Mouse (Mus musculus): Measurements from ENCODE around the gene Gm28710. TPM values are rescaled to one million over a fixed set of nuclear protein-coding genes. Genes with fewer than 3 reads are reported as not detected.

Gene Gm28710
- not detected in 2 replicates for polyA plus RNA-seq (2012; rRNA removed)
- polyA plus RNA-seq (2014; fragmentation: Nextera tagmentation; extraction: Ambion mirVana), result not detected in 2 replicates

DNA sequence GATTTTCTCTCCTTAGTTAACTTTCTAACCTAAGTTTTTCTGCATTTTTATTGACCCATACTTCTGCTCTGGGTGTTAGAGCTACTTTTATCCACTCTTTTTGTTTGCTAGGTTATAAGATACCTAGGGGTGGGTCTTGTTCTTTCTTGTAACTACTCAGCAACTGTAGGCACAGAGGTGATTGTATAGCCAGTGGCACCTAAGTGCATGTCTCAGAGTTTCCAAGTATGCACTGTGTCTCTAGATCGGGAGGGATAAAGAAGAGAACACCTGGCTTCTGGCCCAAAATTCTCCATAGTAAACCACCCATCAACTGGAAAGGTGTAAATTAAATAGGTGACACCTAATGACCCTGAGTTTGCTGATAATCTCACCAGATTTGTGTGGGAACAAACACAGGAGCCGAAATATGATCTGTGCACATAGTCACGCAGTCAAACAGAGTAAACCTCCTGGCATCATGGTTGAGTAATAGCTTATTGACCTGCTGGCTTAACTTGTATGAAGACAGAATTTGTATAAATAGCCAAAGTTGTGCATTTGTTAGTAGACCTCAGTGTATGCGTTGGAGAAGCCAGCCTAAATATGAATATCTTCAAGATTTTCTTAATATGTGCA lies at the start of gene Gm28710:
Gene Gm28710 (plus strand): TSS at position 568 of the 618 bp plus-strand sequence.
- Histone ChIP-seq H3K27me3 (ENCODE audit: control insufficient read depth, insufficient read depth, low read length) (no peaks in the 10 kb centered on the region), H3K4me2 (ENCODE audit: low read depth) (no peak within 1 kb of the TSS), H3K9me3 (ENCODE audit: control insufficient read depth, low read length) (no peaks in the 10 kb centered on the region), H3K9ac (replicated peaks) (no peak within 1 kb of the TSS), H3K27ac (no peak within 1 kb of the TSS), H3K4me3 (ENCODE audit: insufficient read depth in 1 of 2, low read depth in 2 of 2, low read length in 2 of 2) (no peak within 1 kb of the TSS), H3K4me1 (replicated peaks; ENCODE audit: control insufficient read depth in 2 of 2, insufficient read depth in 2 of 2, low read length in 1 of 2) (no peaks in the 10 kb centered on the region), H3K36me3 (replicated peaks; ENCODE audit: control insufficient read depth, insufficient read depth, low read depth) (no peaks in the 10 kb centered on the region)
- WGBS (ENCODE audit: insufficient replicate concordance), result 71% methylated on average over 4 of the region's 4 CpGs
- no peak for DNase-seq (ENCODE audit: low read depth in 3 of 3, low spot score in 3 of 3)
- ATAC-seq (ENCODE audit: insufficient read depth), result no peak
- TF ChIP-seq CTCF (IDR thresholded peaks at IDR 0.05; ENCODE audit: low read depth) (no peak), EP300 (IDR thresholded peaks at IDR 0.05; ENCODE audit: low read depth) (no peak)

GRCm38 (mm10) chr5:16777176-16777575 lies 14.4 kb upstream of the Gm28710 start:
- H3K4me1 ChIP-seq (replicated peaks; ENCODE audit: control insufficient read depth in 2 of 2, insufficient read depth in 2 of 2, low read length in 1 of 2), result no peaks in the 10 kb centered on the region
- H3K27ac ChIP-seq, result no peak overlapping the region
- ATAC-seq (ENCODE audit: insufficient read depth), result no peak
- H3K36me3 ChIP-seq (replicated peaks; ENCODE audit: control insufficient read depth, insufficient read depth, low read depth), result no peaks in the 10 kb centered on the region
- TF ChIP-seq EP300 (IDR thresholded peaks at IDR 0.05; ENCODE audit: low read depth) (no peak), CTCF (IDR thresholded peaks at IDR 0.05; ENCODE audit: low read depth) (no peak)
- 40% methylated on average over 2 of the region's 2 CpGs for WGBS (ENCODE audit: insufficient replicate concordance)
- H3K4me3 ChIP-seq (ENCODE audit: insufficient read depth in 1 of 2, low read depth in 2 of 2, low read length in 2 of 2), result no peak overlapping the region
- H3K9ac ChIP-seq (replicated peaks), result no peak overlapping the region
- DNase-seq (ENCODE audit: low read depth in 3 of 3, low spot score in 3 of 3), result no peak
- H3K4me2 ChIP-seq (ENCODE audit: low read depth), result no peak overlapping the region
- H3K27me3 ChIP-seq (ENCODE audit: control insufficient read depth, insufficient read depth, low read length), result no peaks in the 10 kb centered on the region
- no peaks in the 10 kb centered on the region for H3K9me3 ChIP-seq (ENCODE audit: control insufficient read depth, low read length)

GRCm38 (mm10) chr5:16778610-16779172 lies 12.9 kb upstream of the Gm28710 start:
- H3K9ac ChIP-seq (replicated peaks), result no peak overlapping the region
- H3K36me3 ChIP-seq (replicated peaks; ENCODE audit: control insufficient read depth, insufficient read depth, low read depth), result no peaks in the 10 kb centered on the region
- TF ChIP-seq CTCF (IDR thresholded peaks at IDR 0.05; ENCODE audit: low read depth) (no peak), EP300 (IDR thresholded peaks at IDR 0.05; ENCODE audit: low read depth) (no peak)
- H3K27ac ChIP-seq, result no peak overlapping the region
- no peaks in the 10 kb centered on the region for H3K27me3 ChIP-seq (ENCODE audit: control insufficient read depth, insufficient read depth, low read length)
- DNase-seq (ENCODE audit: low read depth in 3 of 3, low spot score in 3 of 3) (no peak), ATAC-seq (ENCODE audit: insufficient read depth) (no peak)
- H3K4me3 ChIP-seq (ENCODE audit: insufficient read depth in 1 of 2, low read depth in 2 of 2, low read length in 2 of 2), result no peak overlapping the region
- no peaks in the 10 kb centered on the region for H3K4me1 ChIP-seq (replicated peaks; ENCODE audit: control insufficient read depth in 2 of 2, insufficient read depth in 2 of 2, low read length in 1 of 2)
- no peaks in the 10 kb centered on the region for H3K9me3 ChIP-seq (ENCODE audit: control insufficient read depth, low read length)
- WGBS (ENCODE audit: insufficient replicate concordance), result 59% methylated on average over 6 of the region's 6 CpGs
- no peak overlapping the region for H3K4me2 ChIP-seq (ENCODE audit: low read depth)

GRCm38 (mm10) chr5:16785627-16786026 lies 6.0 kb upstream of the Gm28710 start:
- TF ChIP-seq CTCF (IDR thresholded peaks at IDR 0.05; ENCODE audit: low read depth) (no peak), EP300 (IDR thresholded peaks at IDR 0.05; ENCODE audit: low read depth) (no peak)
- Histone ChIP-seq H3K4me2 (ENCODE audit: low read depth) (no peak overlapping the region), H3K4me3 (ENCODE audit: insufficient read depth in 1 of 2, low read depth in 2 of 2, low read length in 2 of 2) (no peak overlapping the region), H3K36me3 (replicated peaks; ENCODE audit: control insufficient read depth, insufficient read depth, low read depth) (no peaks in the 10 kb centered on the region), H3K9ac (replicated peaks) (no peak overlapping the region), H3K9me3 (ENCODE audit: control insufficient read depth, low read length) (no peaks in the 10 kb centered on the region), H3K27me3 (ENCODE audit: control insufficient read depth, insufficient read depth, low read length) (no peaks in the 10 kb centered on the region), H3K4me1 (replicated peaks; ENCODE audit: control insufficient read depth in 2 of 2, insufficient read depth in 2 of 2, low read length in 1 of 2) (no peaks in the 10 kb centered on the region), H3K27ac (no peak overlapping the region)
- 61% methylated on average over 4 of the region's 4 CpGs for WGBS (ENCODE audit: insufficient replicate concordance)
- DNase-seq (ENCODE audit: low read depth in 3 of 3, low spot score in 3 of 3) (no peak), ATAC-seq (ENCODE audit: insufficient read depth) (no peak)

GRCm38 (mm10) chr5:16794972-16795371 lies 3.4 kb downstream of the Gm28710 start:
- no peak for TF ChIP-seq CTCF (IDR thresholded peaks at IDR 0.05; ENCODE audit: low read depth)
- TF ChIP-seq EP300 (IDR thresholded peaks at IDR 0.05; ENCODE audit: low read depth), result no peak
- H3K27ac ChIP-seq, result no peak overlapping the region
- no peaks in the 10 kb centered on the region for H3K27me3 ChIP-seq (ENCODE audit: control insufficient read depth, insufficient read depth, low read length)
- 63% methylated on average over 6 of the region's 6 CpGs for WGBS (ENCODE audit: insufficient replicate concordance)
- no peak overlapping the region for H3K4me2 ChIP-seq (ENCODE audit: low read depth)
- H3K4me1 ChIP-seq (replicated peaks; ENCODE audit: control insufficient read depth in 2 of 2, insufficient read depth in 2 of 2, low read length in 1 of 2), result no peaks in the 10 kb centered on the region
- no peak overlapping the region for H3K9ac ChIP-seq (replicated peaks)
- DNase-seq (ENCODE audit: low read depth in 3 of 3, low spot score in 3 of 3) (no peak), ATAC-seq (ENCODE audit: insufficient read depth) (no peak)
- H3K9me3 ChIP-seq (ENCODE audit: control insufficient read depth, low read length), result no peaks in the 10 kb centered on the region
- no peaks in the 10 kb centered on the region for H3K36me3 ChIP-seq (replicated peaks; ENCODE audit: control insufficient read depth, insufficient read depth, low read depth)
- H3K4me3 ChIP-seq (ENCODE audit: insufficient read depth in 1 of 2, low read depth in 2 of 2, low read length in 2 of 2), result no peak overlapping the region
